Mouse (Mus musculus) lung, postnatal 4 days (tissue): ENCODE results near the gene Rps16.
A peak's percentile ranks its signal among the peaks of the same experiment; 100 is the strongest.

Experiments used
- DNase-seq, 2 experiments: peaks; one replicate each; pipeline ENCODE4 v3.0.0; 2021

Rps16 gene

GRCm38 (mm10) chr7:28392429-28393271, 42.2 kb downstream of the Rps16 start, which contains the start of the genes Med29 and Paf1:
TSS of gene Med29 (minus strand) at chr7:28392708.
TSS of gene Paf1 (plus strand) at chr7:28392951.
- peak; percentile 96 to 98 for DNase-seq

DNA sequence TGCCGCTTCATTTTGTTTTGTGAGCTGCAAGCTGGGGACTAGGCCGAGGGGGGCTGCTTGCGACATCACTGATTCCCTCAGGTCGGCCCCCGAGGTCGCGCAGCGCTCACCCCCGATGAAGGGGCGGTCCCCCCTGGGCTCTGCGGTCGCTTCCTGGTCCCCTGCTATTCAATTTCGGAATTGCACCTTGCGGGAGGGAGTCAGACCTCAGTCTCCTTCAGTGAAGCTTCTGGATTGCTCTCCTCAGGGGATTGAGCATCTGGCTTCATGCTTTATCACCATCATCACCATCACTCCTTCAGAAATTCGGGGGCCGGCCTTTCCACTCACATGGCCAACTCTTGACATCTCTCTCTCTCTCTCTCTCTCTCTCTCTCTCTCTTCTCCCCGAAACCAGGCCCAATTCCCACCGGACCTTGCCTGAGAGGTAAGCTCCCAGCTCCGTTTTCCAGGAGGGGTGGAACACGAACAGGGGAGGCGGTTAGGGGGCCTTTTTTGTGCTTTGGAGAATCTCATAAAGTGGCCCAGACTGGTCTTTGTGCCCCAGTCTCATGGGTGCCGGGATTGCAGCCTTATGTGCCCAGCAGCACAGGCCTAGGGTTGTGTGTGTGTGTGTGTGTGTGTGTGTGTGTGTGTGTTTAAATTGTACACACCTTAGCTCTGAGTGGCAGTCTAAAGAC, 43.0 kb downstream of the Rps16 start:
- DNase-seq: peak in 1 of 2 experiments; percentile 15

GRCm38 (mm10) chr7:28395425-28395824, 45.0 kb downstream of the Rps16 start:
- DNase-seq: no peak

DNA sequence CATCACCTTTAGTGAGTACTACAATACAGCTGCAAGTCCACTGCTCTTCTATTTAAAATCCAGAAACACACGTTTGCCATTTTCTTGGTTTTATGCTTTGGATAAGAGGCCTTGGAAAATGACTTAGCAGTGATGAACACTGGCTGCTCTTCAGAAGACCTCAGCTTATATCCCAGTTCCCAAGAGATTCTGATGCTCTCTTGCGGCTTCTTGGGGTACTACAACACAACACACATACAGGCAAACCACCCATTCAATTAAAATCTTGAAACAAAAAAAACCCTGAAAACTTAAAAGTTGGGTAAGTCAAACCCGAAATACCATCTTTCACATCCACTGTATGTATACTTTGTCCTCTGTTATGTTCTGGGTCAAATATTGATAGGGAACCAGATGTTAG, 47.5 kb downstream of the Rps16 start:
- peak in 1 of 2 experiments; percentile 36 for DNase-seq

GRCm38 (mm10) chr7:28398696-28399340, 48.4 kb downstream of the Rps16 start:
- DNase-seq: no peak

DNA sequence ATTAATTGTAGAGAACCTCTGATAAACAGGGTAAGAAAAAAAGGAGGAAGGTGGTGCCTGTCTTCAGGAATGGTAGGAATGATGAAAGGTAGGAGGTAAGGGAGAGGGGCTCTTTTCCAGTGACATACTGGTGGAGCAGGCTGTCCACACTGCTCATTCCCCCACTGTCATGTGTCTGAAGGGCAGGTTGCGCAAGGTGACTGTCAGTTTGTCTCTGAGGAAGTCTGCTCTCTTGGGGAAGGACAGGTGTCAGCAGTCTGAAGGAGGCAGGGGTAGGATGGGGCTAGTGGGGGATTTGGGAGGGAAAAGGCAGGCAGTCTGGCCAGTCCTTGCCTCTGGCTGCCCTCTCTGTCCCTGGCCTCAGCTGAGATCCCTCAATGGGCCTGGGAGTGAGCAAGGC, 50.6 kb downstream of the Rps16 start:
- no peak for DNase-seq

DNA sequence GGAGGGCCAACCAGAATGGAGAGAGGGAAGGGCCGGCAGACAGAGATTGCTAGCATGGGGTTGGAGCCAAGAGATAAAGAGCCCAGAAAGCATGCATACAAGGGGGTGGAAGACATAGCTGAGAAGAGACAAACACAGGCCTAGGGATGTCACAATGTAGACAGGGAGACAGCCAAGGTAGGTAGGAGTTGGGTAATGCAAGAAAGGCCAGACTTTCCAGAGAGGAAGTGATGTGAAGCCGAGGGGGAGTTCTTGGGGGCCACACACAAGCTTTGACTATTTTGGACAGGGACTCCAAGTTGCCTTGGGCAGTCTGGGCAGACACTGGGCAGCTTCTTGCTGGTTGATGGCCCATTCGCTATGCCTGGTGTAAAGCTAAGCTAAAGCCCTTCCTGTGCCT, 51.5 kb downstream of the Rps16 start:
- no peak for DNase-seq
